Comparison of ENCODE assay signal across 9 mouse cellular contexts in genomic region chr9:111149188-111149945, GRCm38 (mm10). TPM values are rescaled to one million over a fixed set of nuclear protein-coding genes. Genes with fewer than 3 reads are reported as not detected.
DNase-seq lines count a peak whose midpoint lies in the region; ATAC-seq lines count a peak whose summit lies in the region.
"Had no signal": no experiment of that assay in that cellular context is flagged by ENCODE, and none has a peak within 500 bp of the region (broad histone marks: within the 10 kb centered on the region; RNA-seq: fewer than 3 reads in every experiment).

No protein-coding gene starts in this region.

- no peaks in the 10 kb centered on the region for H3K36me3 ChIP-seq in embryonic facial prominence, embryonic 14.5 days (ENCODE audit: control insufficient read depth, insufficient read depth, low read length)

- H3K9me3 ChIP-seq in embryonic facial prominence, embryonic 14.5 days (ENCODE audit: control insufficient read depth, low read length): no peaks in the 10 kb centered on the region

- WGBS in embryonic facial prominence, embryonic 14.5 days: 50% methylated on average over 5 of the region's 5 CpGs

- H3K4me2 ChIP-seq in embryonic facial prominence, embryonic 14.5 days (ENCODE audit: low read depth, low read length): no peak overlapping the region

- H3K4me3 ChIP-seq in embryonic facial prominence, embryonic 14.5 days (ENCODE audit: low read depth, low read length): no peak overlapping the region

- ATAC-seq in embryonic facial prominence, embryonic 14.5 days (ENCODE audit: low read depth): 0 out of 2 replicates have a peak, but pooled peaks have one; percentile 41

- H3K4me1 ChIP-seq in embryonic facial prominence, embryonic 14.5 days (ENCODE audit: control insufficient read depth, insufficient read depth, low read length): 0 out of 2 replicates have a peak, but pooled peaks cover 7% of the 10 kb centered on the region

- H3K27me3 ChIP-seq in embryonic facial prominence, embryonic 14.5 days (replicated peaks; ENCODE audit: control insufficient read depth, insufficient read depth, low read length): no peaks in the 10 kb centered on the region

- H3K27ac ChIP-seq in embryonic facial prominence, embryonic 14.5 days (replicated peaks; ENCODE audit: low read depth, low read length): no peak overlapping the region
- H3K27ac ChIP-seq: liver, embryonic 14.5 days had no signal

- DNase-seq in cerebellum, postnatal 10 days: peak; percentile 12 to 14
- DNase-seq in cerebellum, adult 11 months: no peak
- peak; percentile 40 for DNase-seq in embryonic facial prominence, embryonic 14.5 days (ENCODE audit: low spot score)
- peak; percentile 79 for DNase-seq in kidney, adult 11 months
- DNase-seq in lung, postnatal 4 days: peak; percentile 29 to 65
- DNase-seq in thymus, postnatal 25 days: no peak
- no peak for DNase-seq in frontal cortex, postnatal 10 days (ENCODE audit: low spot score in 2 of 2)
- no peak for DNase-seq in frontal cortex, postnatal 36 days (ENCODE audit: low spot score in 2 of 2)

- H3K9ac ChIP-seq in embryonic facial prominence, embryonic 14.5 days (ENCODE audit: low read depth, low read length): no peak overlapping the region
- H3K9ac ChIP-seq: liver, embryonic 14.5 days had no signal

RNA-seq across cellular contexts. Expression of gene Lrrfip2, which starts 32.0 kb away (rescaled TPM):
- polyA plus RNA-seq in embryonic facial prominence, embryonic 14.5 days (2014; fragmentation: Nextera tagmentation; extraction: Ambion mirVana): 39.2 and 40.4 TPM in 2 replicates

Comparison
In these comparisons a context has a peak if more than half of its experiments do, and no peak if none do; other contexts are left out.
1. DNase-seq: peak in cerebellum, postnatal 10 days (2 of 2), embryonic facial prominence, embryonic 14.5 days (single experiment), kidney, adult 11 months (single experiment) and lung, postnatal 4 days (2 of 2); none in cerebellum, adult 11 months (single experiment), thymus, postnatal 25 days (single experiment), frontal cortex, postnatal 10 days (0 of 2) and frontal cortex, postnatal 36 days (0 of 2).